Mouse (Mus musculus): Measurements from ENCODE around the gene Ctxn1. TPM values are rescaled to one million over a fixed set of nuclear protein-coding genes. Genes with fewer than 3 reads are reported as not detected.

Ctxn1 gene
- total RNA-seq (2012; rRNA removed) (0.68 and 0.80 TPM in 2 replicates), total RNA-seq (2014; rRNA removed) (0.73 and 1.3 TPM in 2 replicates), polyA plus RNA-seq (2012; ENCODE audit: insufficient read length, low read depth) (3.0 and 3.2 TPM in 2 replicates)

DNA sequence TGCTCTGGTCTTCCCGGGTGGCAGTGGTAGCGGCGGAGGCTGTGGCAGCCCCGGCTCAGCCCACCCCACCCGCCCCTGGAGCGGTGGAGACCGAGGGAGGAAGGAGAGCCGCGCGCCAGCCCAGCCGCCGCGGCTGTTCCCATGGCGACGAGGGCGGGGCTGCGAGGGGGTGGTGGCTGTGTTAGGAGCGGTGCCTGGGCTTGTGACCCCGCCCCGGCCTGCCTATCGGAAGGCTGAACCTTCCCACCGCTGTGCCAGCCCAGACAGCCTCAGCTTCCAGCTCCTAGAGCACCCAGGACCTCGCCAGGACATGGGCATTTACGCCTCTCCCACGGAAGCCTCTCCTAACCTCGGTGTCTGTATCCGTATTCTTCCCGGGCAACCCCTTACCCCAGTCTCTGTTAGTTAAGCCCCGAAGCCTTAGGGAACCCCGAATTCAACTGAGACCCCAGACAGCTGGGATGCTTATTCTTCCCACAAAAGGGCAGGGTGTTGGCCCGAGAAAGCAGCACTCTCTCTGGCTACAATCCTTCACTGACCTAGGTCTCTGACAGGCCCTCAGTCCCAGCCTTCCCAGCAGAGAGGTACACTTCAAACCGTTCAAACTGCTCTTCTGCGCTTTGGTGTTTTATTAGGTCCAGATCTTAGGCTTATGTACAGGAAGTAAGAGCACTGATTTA is at the start of gene Ctxn1:
TSS of gene Ctxn1 (minus strand) at position 150 of the 680 bp plus-strand sequence.
- peaks cover 81 to 99% of the 10 kb centered on the region in 2 experiments for H3K36me3 ChIP-seq (replicated peaks in 1 of 2; ENCODE audit: control insufficient read depth in 1 of 2, insufficient read depth in 1 of 2, low read length in 1 of 2)
- H3K4me3 ChIP-seq (replicated peaks in 1 of 3; ENCODE audit: low read depth in 2 of 3, low read length in 2 of 3, poor library complexity in 1 of 3): no peak within 1 kb of the TSS
- no peak within 1 kb of the TSS for H3K4me2 ChIP-seq (ENCODE audit: insufficient read depth, low read depth, poor library complexity, severe bottlenecking)
- TF ChIP-seq TBP (conservative IDR thresholded peaks at IDR 0.05; ENCODE audit: low read depth, low read length) (no peak), POLR2A (IDR thresholded peaks at IDR 0.05; ENCODE audit: low read depth, low read length) (no peak), USF1 (IDR thresholded peaks at IDR 0.05; ENCODE audit: low read depth, low read length) (no peak), MYC (IDR thresholded peaks at IDR 0.05; ENCODE audit: low read depth, low read length) (no peak), CTCF (conservative IDR thresholded peaks at IDR 0.05 in 1 of 2, IDR thresholded peaks at IDR 0.05 in 1 of 2; ENCODE audit: low read depth in 2 of 2, low read length in 2 of 2) (no peak), HCFC1 (IDR thresholded peaks at IDR 0.05; ENCODE audit: low read depth, low read length) (no peak), PAX5 (IDR thresholded peaks at IDR 0.05; ENCODE audit: low read length) (no peak), ZMIZ1 (IDR thresholded peaks at IDR 0.05; ENCODE audit: low read depth, low read length) (no peak), MAFK (IDR thresholded peaks at IDR 0.05; ENCODE audit: insufficient replicate concordance, low read length) (no peak)
- H3K79me2 ChIP-seq (replicated peaks; ENCODE audit: control insufficient read depth, extremely low read depth, insufficient read depth, poor library complexity, severe bottlenecking): no peaks in the 10 kb centered on the region
- no peak for DNase-seq (ENCODE audit: extremely low read depth)
- in situ Hi-C loops (cut with MboI; ENCODE audit: low pct_ligation_motif_present, low pct_unique_long_range_greater_than_20kb, low sequenced_read_pairs): loop anchor here (10.0 kb wide), 1 partner anchor 56 kb away; no protein-coding TSS in a partner anchor
- no peak within 1 kb of the TSS for H3K27ac ChIP-seq (ENCODE audit: insufficient read depth, low read depth)
- H3K9ac ChIP-seq (ENCODE audit: insufficient read depth, low read depth): no peak within 1 kb of the TSS
- no peaks in the 10 kb centered on the region for H3K27me3 ChIP-seq (replicated peaks)
- no peaks in the 10 kb centered on the region for H3K4me1 ChIP-seq (ENCODE audit: control insufficient read depth in 1 of 2, insufficient read depth in 2 of 2)
- dilution Hi-C loops (cut with MboI; ENCODE audit: extremely low pct_ligation_motif_present, extremely low pct_unique_long_range_greater_than_20kb, low sequenced_read_pairs): no loop called here
- no peaks in the 10 kb centered on the region for H3K9me3 ChIP-seq (replicated peaks; ENCODE audit: low read length)

- no peaks in the 10 kb centered on the region for H3K27me3 ChIP-seq (replicated peaks)
- H3K4me3 ChIP-seq (replicated peaks in 1 of 3; ENCODE audit: low read depth in 2 of 3, low read length in 2 of 3, poor library complexity in 1 of 3): no peak overlapping the region
- H3K79me2 ChIP-seq (replicated peaks; ENCODE audit: control insufficient read depth, extremely low read depth, insufficient read depth, poor library complexity, severe bottlenecking): peaks cover 17% of the 10 kb centered on the region
- H3K9me3 ChIP-seq (replicated peaks; ENCODE audit: low read length): no peaks in the 10 kb centered on the region
- peaks cover 68 to 98% of the 10 kb centered on the region in 2 experiments for H3K36me3 ChIP-seq (replicated peaks in 1 of 2; ENCODE audit: control insufficient read depth in 1 of 2, insufficient read depth in 1 of 2, low read length in 1 of 2)
- no peak overlapping the region for H3K9ac ChIP-seq (ENCODE audit: insufficient read depth, low read depth)
- no peaks in the 10 kb centered on the region for H3K4me1 ChIP-seq (ENCODE audit: control insufficient read depth in 1 of 2, insufficient read depth in 2 of 2)
- no peak overlapping the region for H3K4me2 ChIP-seq (ENCODE audit: insufficient read depth, low read depth, poor library complexity, severe bottlenecking)
- no peak for TF ChIP-seq MEF2A (IDR thresholded peaks at IDR 0.05; ENCODE audit: borderline replicate concordance, low read depth, low read length)
- TF ChIP-seq MYC (IDR thresholded peaks at IDR 0.05; ENCODE audit: low read depth, low read length): no peak
- no peak for TF ChIP-seq MAFK (IDR thresholded peaks at IDR 0.05; ENCODE audit: insufficient replicate concordance, low read length)
- TF ChIP-seq JUND (conservative IDR thresholded peaks at IDR 0.05; ENCODE audit: low read depth, low read length): no peak
- TF ChIP-seq RAD21 (IDR thresholded peaks at IDR 0.05; ENCODE audit: low read depth, low read length): no peak
- TF ChIP-seq SIN3A (IDR thresholded peaks at IDR 0.05; ENCODE audit: low read length): no peak
- TF ChIP-seq ZNF384 (IDR thresholded peaks at IDR 0.05; ENCODE audit: low read depth, low read length): no peak
- TF ChIP-seq SMC3 (IDR thresholded peaks at IDR 0.05; ENCODE audit: low read depth, low read length): no peak
- TF ChIP-seq CHD1 (IDR thresholded peaks at IDR 0.05; ENCODE audit: low read depth, low read length): no peak
- TF ChIP-seq KAT2A (IDR thresholded peaks at IDR 0.05; ENCODE audit: insufficient replicate concordance, low read length): no peak
- TF ChIP-seq CHD2 (IDR thresholded peaks at IDR 0.05; ENCODE audit: low read length): no peak
- TF ChIP-seq POLR2A (IDR thresholded peaks at IDR 0.05; ENCODE audit: low read depth, low read length): no peak
- no peak for TF ChIP-seq UBTF (IDR thresholded peaks at IDR 0.05; ENCODE audit: low read depth, low read length)
- TF ChIP-seq USF2 (conservative IDR thresholded peaks at IDR 0.05; ENCODE audit: low read depth, low read length): no peak
- no peak for TF ChIP-seq GABPA (IDR thresholded peaks at IDR 0.05; ENCODE audit: insufficient replicate concordance, low read depth, low read length)
- TF ChIP-seq E2F4 (IDR thresholded peaks at IDR 0.05; ENCODE audit: insufficient replicate concordance, low read depth, low read length): no peak
- no peak for DNase-seq (ENCODE audit: extremely low read depth)
- dilution Hi-C loops (cut with MboI; ENCODE audit: extremely low pct_ligation_motif_present, extremely low pct_unique_long_range_greater_than_20kb, low sequenced_read_pairs) (no loop called here), in situ Hi-C loops (cut with MboI; ENCODE audit: low pct_ligation_motif_present, low pct_unique_long_range_greater_than_20kb, low sequenced_read_pairs) (no loop called here)
- H3K27ac ChIP-seq (ENCODE audit: insufficient read depth, low read depth): no peak overlapping the region
Observed at GRCm38 (mm10) chr8:4305838-4306237, 46.8 kb upstream of the Ctxn1 start.
